Mouse (Mus musculus) ES-Bruce4 (cell line): Measurements from ENCODE around the gene Chst1. TPM values are rescaled to one million over a fixed set of nuclear protein-coding genes. Genes with fewer than 3 reads are reported as not detected.

ENCODE experiments used
- H3K27ac ChIP-seq: 2 replicates; pipeline ENCODE4 v1.5.1; 2012; ENCODE audit warnings: low read length, inconsistent platforms; ENCODE audit not compliant: insufficient read depth
- H3K27me3 ChIP-seq: 2 replicates; pipeline ENCODE4 v1.6.1; 2012; ENCODE audit warnings: mild to moderate bottlenecking, low read length, inconsistent platforms; ENCODE audit not compliant: control insufficient read depth, poor library complexity, insufficient read depth, severe bottlenecking
- H3K36me3 ChIP-seq: 2 replicates; pipeline ENCODE4 v1.6.1; 2012; ENCODE audit warnings: inconsistent platforms, mild to moderate bottlenecking, low read length, moderate library complexity; ENCODE audit not compliant: control insufficient read depth, poor library complexity, insufficient read depth, severe bottlenecking
- H3K4me1 ChIP-seq: one replicate; pipeline ENCODE4 v1.8.1; 2011; ENCODE audit warnings: low read length; ENCODE audit not compliant: control insufficient read depth, insufficient read depth
- H3K4me3 ChIP-seq: 2 replicates; pipeline ENCODE4 v1.5.1; 2011; ENCODE audit warnings: low read depth, mild to moderate bottlenecking, low read length
- H3K9ac ChIP-seq: 2 replicates; pipeline ENCODE4 v1.6.1; 2012; ENCODE audit warnings: low read depth, mild to moderate bottlenecking, inconsistent platforms; ENCODE audit not compliant: poor library complexity, severe bottlenecking
- H3K9me3 ChIP-seq: replicated peaks from 2 replicates; pipeline ENCODE4 v1.6.1; 2012; ENCODE audit warnings: mild to moderate bottlenecking, low read length, inconsistent platforms; ENCODE audit not compliant: control insufficient read depth, poor library complexity, insufficient read depth, severe bottlenecking
- CTCF ChIP-seq: IDR thresholded peaks from one replicate; pipeline ENCODE4 v1.8.1; 2011; ENCODE audit warnings: low read depth, low read length
- EP300 ChIP-seq: IDR thresholded peaks from 2 replicates; pipeline ENCODE4 v1.6.1; 2011; ENCODE audit warnings: low read depth, low read length; ENCODE audit not compliant: insufficient read depth
- POLR2A ChIP-seq: IDR thresholded peaks from one replicate; pipeline ENCODE4 v1.8.1; 2011; ENCODE audit warnings: low read length; ENCODE audit not compliant: insufficient read depth
- polyA plus RNA-seq: library from polyadenylated mRNA; stranded (reverse); fragments of >200 nt; gene quantifications from 2 replicates; pipeline ENCODE4 v1.2.4, GENCODE M21; 2011; ENCODE audit warnings: low read depth; ENCODE audit not compliant: missing spikeins, insufficient read depth, insufficient read length

Chst1 gene
- polyA plus RNA-seq, 1 experiment = 8.5 TPM

DNA sequence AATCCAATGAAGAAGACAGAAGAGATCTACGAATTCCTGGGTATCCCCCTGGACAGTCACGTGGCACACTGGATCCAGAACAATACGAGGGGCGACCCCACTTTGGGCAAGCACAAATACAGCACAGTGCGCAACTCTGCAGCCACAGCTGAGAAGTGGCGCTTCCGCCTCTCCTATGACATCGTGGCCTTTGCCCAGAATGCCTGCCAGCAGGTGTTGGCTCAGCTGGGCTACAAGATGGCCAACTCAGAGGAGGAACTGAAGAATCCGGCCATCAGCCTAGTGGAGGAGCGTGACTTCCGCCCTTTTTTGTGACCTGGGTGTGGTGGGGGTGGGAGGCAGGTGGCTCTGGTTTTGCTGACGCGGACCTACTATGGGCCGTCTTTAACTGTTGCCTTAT is 14.6 kb downstream of the Chst1 start:
- no peaks in the 10 kb centered on the region for H3K9me3 ChIP-seq
- H3K4me1 ChIP-seq = no peaks in the 10 kb centered on the region
- no peaks in the 10 kb centered on the region for H3K36me3 ChIP-seq
- no peak for TF ChIP-seq EP300
- no peak for TF ChIP-seq CTCF
- TF ChIP-seq POLR2A = no peak
- no peak overlapping the region for H3K27ac ChIP-seq
- H3K27me3 ChIP-seq = no peaks in the 10 kb centered on the region
- no peak overlapping the region for H3K9ac ChIP-seq
- no peak overlapping the region for H3K4me3 ChIP-seq

DNA sequence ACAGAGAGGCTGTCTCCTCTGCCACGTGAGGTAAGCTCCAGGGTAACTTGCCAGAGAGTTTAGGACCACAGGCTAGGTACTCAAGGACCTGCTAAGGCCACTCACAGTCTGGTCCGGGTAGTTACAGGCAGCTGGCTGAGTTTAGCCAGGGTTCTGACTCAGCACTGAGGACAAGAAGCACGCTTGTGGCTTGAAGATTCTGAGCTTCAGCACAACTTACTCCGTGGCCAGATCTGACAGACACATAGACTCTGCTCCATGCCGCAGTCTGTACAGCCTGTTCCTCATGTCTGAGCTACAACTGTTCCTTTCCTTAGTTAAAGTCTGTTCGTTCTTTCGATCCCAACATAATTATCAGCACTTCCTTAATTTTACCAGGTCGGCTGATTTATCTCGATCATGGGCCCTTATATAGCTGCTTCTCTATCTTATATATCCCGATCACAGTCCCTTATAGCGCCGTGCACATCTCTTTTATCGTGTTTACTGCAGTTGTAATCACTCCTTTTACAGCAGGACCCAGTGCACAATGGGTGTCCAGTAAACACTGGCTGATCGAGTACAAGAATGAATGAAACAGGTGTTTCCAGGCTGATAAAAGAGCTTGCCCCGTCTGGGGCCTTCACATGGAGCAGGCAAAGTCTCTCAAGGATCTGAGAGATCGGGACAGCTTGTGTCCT is 17.7 kb downstream of the Chst1 start:
- TF ChIP-seq POLR2A (no peak), EP300 (no peak), CTCF (no peak)
- H3K36me3 ChIP-seq = no peaks in the 10 kb centered on the region
- H3K27ac ChIP-seq = no peak overlapping the region
- no peaks in the 10 kb centered on the region for H3K27me3 ChIP-seq
- H3K9me3 ChIP-seq = no peaks in the 10 kb centered on the region
- H3K4me3 ChIP-seq = no peak overlapping the region
- no peaks in the 10 kb centered on the region for H3K4me1 ChIP-seq
- no peak overlapping the region for H3K9ac ChIP-seq

DNA sequence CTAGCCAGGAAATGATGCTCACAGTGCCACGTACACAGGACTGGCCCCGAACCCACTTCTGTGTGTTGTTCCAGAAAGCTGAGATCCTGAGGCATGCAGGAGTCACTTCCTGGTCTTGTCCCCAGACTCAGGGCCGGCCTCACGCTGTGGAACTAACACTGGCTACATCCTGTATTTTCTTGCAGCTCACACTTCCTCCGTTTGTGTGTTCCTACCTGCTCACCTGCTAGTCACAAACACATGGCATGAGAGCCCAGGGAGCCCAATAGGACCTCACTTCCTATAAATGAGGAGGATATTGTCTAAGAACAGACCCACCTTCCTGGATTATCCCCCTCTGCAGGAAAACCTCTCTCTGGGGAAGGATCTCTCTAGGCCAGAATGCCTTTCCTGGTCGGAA is 18.5 kb downstream of the Chst1 start:
- H3K27ac ChIP-seq = no peak overlapping the region
- H3K9ac ChIP-seq = no peak overlapping the region
- no peaks in the 10 kb centered on the region for H3K36me3 ChIP-seq

DNA sequence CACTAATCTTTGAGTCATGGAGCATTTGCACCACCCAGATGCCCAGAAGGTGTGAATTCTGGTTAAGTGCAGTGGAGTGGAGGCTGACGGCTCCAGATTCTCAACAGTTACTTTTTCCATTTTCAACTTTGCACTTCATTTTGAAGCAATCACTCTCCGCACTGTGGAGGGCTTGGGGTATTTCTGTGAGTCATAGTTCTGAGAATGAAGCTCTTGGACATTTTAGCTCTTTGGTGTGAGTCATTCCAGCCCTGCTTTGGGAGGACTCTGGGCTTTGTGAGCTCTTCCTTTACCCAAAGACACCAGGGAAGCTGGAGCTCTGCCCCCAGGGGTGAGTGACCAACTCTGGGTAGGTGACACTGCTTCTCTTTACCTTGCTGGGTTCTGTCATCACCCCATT is 28.1 kb downstream of the Chst1 start:
- TF ChIP-seq EP300 (no peak), POLR2A (no peak), CTCF (no peak)
- H3K4me3 ChIP-seq = no peak overlapping the region
- no peak overlapping the region for H3K27ac ChIP-seq
- H3K36me3 ChIP-seq = no peaks in the 10 kb centered on the region
- no peak overlapping the region for H3K9ac ChIP-seq
- no peaks in the 10 kb centered on the region for H3K4me1 ChIP-seq
- H3K9me3 ChIP-seq = no peaks in the 10 kb centered on the region
- H3K27me3 ChIP-seq = no peaks in the 10 kb centered on the region; the same call in 1 of the 2 replicates

More for the DNA sequence above, 18.5 kb downstream of the Chst1 start:
- no peaks in the 10 kb centered on the region for H3K4me1 ChIP-seq
- TF ChIP-seq CTCF (no peak), EP300 (no peak), POLR2A (no peak)
- H3K9me3 ChIP-seq = no peaks in the 10 kb centered on the region
- H3K4me3 ChIP-seq = no peak overlapping the region
- H3K27me3 ChIP-seq = no peaks in the 10 kb centered on the region

DNA sequence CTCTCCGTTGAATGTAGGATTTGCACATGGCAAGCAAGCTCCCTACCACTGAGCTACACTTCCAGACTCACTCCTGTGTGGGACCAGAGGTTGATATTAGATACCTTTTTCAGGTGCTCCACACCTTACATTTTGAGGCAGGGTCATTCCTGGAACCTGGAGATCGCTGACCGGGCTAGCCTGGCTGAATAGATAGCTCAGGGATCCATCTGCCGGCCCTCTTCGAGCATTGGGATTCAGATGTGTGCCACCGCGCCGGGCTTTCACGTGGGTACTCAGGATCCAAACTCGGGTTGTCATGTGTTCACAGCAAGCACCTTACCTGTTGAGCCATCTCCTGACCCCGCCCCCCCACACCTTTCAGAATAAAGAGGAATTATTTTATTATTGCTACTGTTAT is 31.3 kb downstream of the Chst1 start:
- no peaks in the 10 kb centered on the region for H3K36me3 ChIP-seq
- no peaks in the 10 kb centered on the region for H3K4me1 ChIP-seq
- no peak for TF ChIP-seq CTCF
- TF ChIP-seq POLR2A = no peak
- TF ChIP-seq EP300 = no peak
- no peak overlapping the region for H3K4me3 ChIP-seq
- no peak overlapping the region for H3K27ac ChIP-seq
- H3K9me3 ChIP-seq = no peaks in the 10 kb centered on the region
- H3K9ac ChIP-seq = no peak overlapping the region
- no peaks in the 10 kb centered on the region; the same call in 1 of the 2 replicates for H3K27me3 ChIP-seq

DNA sequence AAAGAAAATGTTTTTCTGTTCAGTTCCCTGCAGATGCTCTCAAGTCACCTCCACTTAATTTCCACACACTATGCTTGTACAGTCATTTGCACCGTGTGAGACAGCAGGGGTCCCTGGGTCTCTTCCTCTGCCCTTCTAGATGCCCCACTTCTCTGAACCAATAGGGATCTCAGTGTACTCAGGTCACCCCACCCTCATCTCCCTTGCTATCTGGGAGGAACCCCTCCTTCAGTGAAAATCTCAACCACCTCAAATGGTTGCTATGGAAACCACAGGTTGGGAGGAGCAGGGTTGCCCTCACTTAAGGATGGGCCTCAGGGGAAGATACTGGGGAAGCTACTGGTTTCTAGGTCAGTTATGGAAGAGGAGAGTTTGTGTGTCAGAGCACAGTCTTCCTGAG is 32.5 kb downstream of the Chst1 start:
- no peak overlapping the region for H3K4me3 ChIP-seq
- TF ChIP-seq POLR2A (no peak), CTCF (no peak), EP300 (no peak)
- no peaks in the 10 kb centered on the region for H3K9me3 ChIP-seq
- no peaks in the 10 kb centered on the region for H3K36me3 ChIP-seq
- H3K4me1 ChIP-seq = no peaks in the 10 kb centered on the region
- no peak overlapping the region for H3K9ac ChIP-seq
- H3K27me3 ChIP-seq = no peaks in the 10 kb centered on the region; the same call in 1 of the 2 replicates
- no peak overlapping the region for H3K27ac ChIP-seq
